Mouse (Mus musculus): Measurements from ENCODE around the gene Rexo1. TPM values are rescaled to one million over a fixed set of nuclear protein-coding genes. Genes with fewer than 3 reads are reported as not detected.

Rexo1 gene
- polyA plus RNA-seq, 1 experiment from 2014 or later: 30.3 TPM

GRCm38 (mm10) chr10:80576351-80577194, 15.2 kb upstream of the Rexo1 start:
- Histone ChIP-seq H3K27me3 (replicated peaks; ENCODE audit: control insufficient read depth, insufficient read depth, low read length) (no peaks in the 10 kb centered on the region), H3K4me2 (ENCODE audit: low read length) (peak overlapping the region; percentile 87), H3K27ac (ENCODE audit: low read length) (peak overlapping the region; percentile 89), H3K9ac (replicated peaks; ENCODE audit: low read depth, low read length) (peak overlapping the region; percentile 65), H3K9me3 (ENCODE audit: control insufficient read depth, low read length) (no peaks in the 10 kb centered on the region), H3K4me3 (replicated peaks; ENCODE audit: low read length) (peak overlapping the region; percentile 70), H3K4me1 (replicated peaks; ENCODE audit: control insufficient read depth, insufficient read depth, low read length) (peaks cover 44% of the 10 kb centered on the region), H3K36me3 (ENCODE audit: control insufficient read depth, insufficient read depth) (no peaks in the 10 kb centered on the region)
- ATAC-seq: peak; percentile 0; the same call in 1 of the 2 replicates
- 0% methylated on average over 82 of the region's 96 CpGs for WGBS

- Histone ChIP-seq H3K9ac (replicated peaks; ENCODE audit: low read depth, low read length) (peak overlapping the region; percentile 65), H3K4me1 (replicated peaks; ENCODE audit: control insufficient read depth, insufficient read depth, low read length) (peaks cover 51% of the 10 kb centered on the region), H3K36me3 (ENCODE audit: control insufficient read depth, insufficient read depth) (no peaks in the 10 kb centered on the region), H3K4me2 (ENCODE audit: low read length) (peak overlapping the region; percentile 87), H3K9me3 (ENCODE audit: control insufficient read depth, low read length) (no peaks in the 10 kb centered on the region), H3K4me3 (replicated peaks; ENCODE audit: low read length) (peak overlapping the region; percentile 70), H3K27me3 (replicated peaks; ENCODE audit: control insufficient read depth, insufficient read depth, low read length) (no peaks in the 10 kb centered on the region), H3K27ac (ENCODE audit: low read length) (no peak overlapping the region)
- 19% methylated on average over 17 of the region's 17 CpGs for WGBS
- ATAC-seq: no peak
Observed at GRCm38 (mm10) chr10:80575925-80576324, 14.6 kb upstream of the Rexo1 start.

DNA sequence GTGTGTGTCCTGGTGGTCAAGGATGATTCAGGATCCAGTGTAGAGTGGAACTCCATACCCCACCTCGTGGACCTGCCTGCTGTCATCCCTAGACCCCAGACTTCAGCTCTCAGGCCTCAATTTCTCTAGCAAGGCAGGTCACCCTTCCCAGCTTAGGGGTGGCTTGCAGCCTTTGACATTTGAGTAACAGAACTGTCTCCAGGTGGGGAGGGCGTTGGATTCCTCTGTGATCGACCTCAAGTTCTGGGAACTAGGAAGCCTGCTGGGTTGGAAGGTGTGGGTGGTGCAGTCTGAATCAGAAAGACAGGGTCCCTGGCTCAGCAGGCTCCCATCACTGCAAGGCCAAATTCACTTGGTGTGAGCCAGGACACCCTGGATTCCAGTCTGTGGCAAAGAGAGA, 13.5 kb upstream of the Rexo1 start:
- WGBS: 87% methylated on average over 3 of the region's 3 CpGs
- ATAC-seq: no peak
- H3K36me3 ChIP-seq (ENCODE audit: control insufficient read depth, insufficient read depth): no peaks in the 10 kb centered on the region
- H3K9me3 ChIP-seq (ENCODE audit: control insufficient read depth, low read length): no peaks in the 10 kb centered on the region
- H3K4me1 ChIP-seq (replicated peaks; ENCODE audit: control insufficient read depth, insufficient read depth, low read length): peaks cover 56% of the 10 kb centered on the region
- no peak overlapping the region for H3K4me2 ChIP-seq (ENCODE audit: low read length)
- no peak overlapping the region for H3K9ac ChIP-seq (replicated peaks; ENCODE audit: low read depth, low read length)
- no peaks in the 10 kb centered on the region for H3K27me3 ChIP-seq (replicated peaks; ENCODE audit: control insufficient read depth, insufficient read depth, low read length)
- H3K4me3 ChIP-seq (replicated peaks; ENCODE audit: low read length): no peak overlapping the region
- H3K27ac ChIP-seq (ENCODE audit: low read length): no peak overlapping the region

DNA sequence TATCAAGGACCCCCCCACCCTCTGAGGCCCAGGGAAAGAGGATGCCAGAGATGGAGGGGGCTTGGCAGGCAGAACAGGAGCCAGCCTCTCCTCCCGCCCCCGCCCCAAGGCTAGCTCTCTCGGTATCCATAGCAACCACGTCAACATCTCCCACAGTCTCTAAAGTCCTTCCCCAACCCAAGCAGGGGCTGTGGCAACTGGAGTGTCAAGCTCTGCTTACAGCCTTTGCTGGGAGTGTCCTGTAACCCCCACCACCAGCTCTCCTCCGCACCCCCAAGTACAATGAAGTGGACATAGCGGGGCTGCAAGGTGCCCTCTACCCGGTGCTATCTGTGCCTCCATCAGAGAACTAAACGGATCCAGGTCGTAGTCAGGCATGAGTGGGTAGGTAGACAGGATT, 12.6 kb upstream of the Rexo1 start:
- Histone ChIP-seq H3K36me3 (ENCODE audit: control insufficient read depth, insufficient read depth) (no peaks in the 10 kb centered on the region), H3K4me3 (replicated peaks; ENCODE audit: low read length) (no peak overlapping the region), H3K27ac (ENCODE audit: low read length) (no peak overlapping the region), H3K9me3 (ENCODE audit: control insufficient read depth, low read length) (no peaks in the 10 kb centered on the region), H3K9ac (replicated peaks; ENCODE audit: low read depth, low read length) (no peak overlapping the region), H3K27me3 (replicated peaks; ENCODE audit: control insufficient read depth, insufficient read depth, low read length) (no peaks in the 10 kb centered on the region), H3K4me2 (ENCODE audit: low read length) (no peak overlapping the region; the same call in 1 of the 2 replicates), H3K4me1 (replicated peaks; ENCODE audit: control insufficient read depth, insufficient read depth, low read length) (peaks cover 56% of the 10 kb centered on the region)
- 61% methylated on average over 9 of the region's 9 CpGs for WGBS
- ATAC-seq: no peak

- peaks cover 46% of the 10 kb centered on the region for H3K4me1 ChIP-seq (replicated peaks; ENCODE audit: control insufficient read depth, insufficient read depth, low read length)
- 80% methylated on average over 2 of the region's 2 CpGs for WGBS
- no peaks in the 10 kb centered on the region for H3K9me3 ChIP-seq (ENCODE audit: control insufficient read depth, low read length)
Observed at GRCm38 (mm10) chr10:80572477-80572876, 11.1 kb upstream of the Rexo1 start.

DNA sequence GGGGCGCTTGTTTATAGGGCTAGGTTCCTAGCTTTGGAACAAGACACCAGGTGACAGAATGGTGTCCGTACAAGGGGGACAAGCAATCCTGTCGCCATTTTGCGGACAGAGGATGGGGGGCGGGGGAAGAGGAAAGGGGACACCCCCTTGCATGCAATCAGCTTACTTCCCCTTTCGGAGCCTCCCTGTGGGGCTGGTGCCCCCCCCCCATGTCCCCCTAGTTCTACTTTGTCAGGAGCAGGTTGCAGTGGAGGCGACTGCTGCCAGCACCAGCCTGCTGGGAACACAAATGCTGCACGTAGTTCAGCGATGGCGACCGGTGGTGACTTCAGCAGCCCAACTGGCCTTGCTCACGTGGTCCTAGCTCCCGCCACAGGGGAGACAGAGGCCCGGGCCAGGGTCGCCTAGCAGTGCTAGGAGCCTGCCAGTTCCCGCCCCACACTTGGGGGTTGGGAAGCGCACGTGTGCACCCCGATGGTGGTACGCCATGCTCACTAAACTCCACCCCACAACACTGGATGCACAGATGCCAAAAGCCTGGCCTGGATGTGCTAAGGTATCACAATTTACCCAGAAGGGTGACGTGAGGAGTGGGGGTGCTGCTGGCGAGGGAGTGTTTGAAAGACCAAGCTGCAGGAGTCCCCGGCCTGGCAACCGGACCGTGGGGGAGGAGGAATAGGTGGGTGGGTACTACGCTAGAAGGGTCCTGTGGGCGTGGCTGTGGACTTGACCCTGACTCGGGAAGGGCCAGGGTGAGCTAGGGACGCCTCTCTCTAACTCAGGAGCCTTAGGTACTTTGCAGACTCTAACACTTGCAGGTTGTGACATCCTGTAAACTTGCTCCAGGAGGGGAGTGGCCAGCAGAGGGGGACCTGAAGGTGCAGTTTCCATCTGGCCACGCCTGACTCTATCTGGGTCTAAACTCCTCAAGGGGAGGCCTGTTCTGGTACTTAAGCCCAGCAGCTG, 9.8 kb upstream of the Rexo1 start:
- Histone ChIP-seq H3K9ac (replicated peaks; ENCODE audit: low read depth, low read length) (peak overlapping the region; percentile 46), H3K27me3 (replicated peaks; ENCODE audit: control insufficient read depth, insufficient read depth, low read length) (no peaks in the 10 kb centered on the region), H3K4me3 (replicated peaks; ENCODE audit: low read length) (peak overlapping the region; percentile 6; the same call in 1 of the 2 replicates), H3K36me3 (ENCODE audit: control insufficient read depth, insufficient read depth) (no peaks in the 10 kb centered on the region), H3K9me3 (ENCODE audit: control insufficient read depth, low read length) (no peaks in the 10 kb centered on the region), H3K4me1 (replicated peaks; ENCODE audit: control insufficient read depth, insufficient read depth, low read length) (peaks cover 58% of the 10 kb centered on the region), H3K4me2 (ENCODE audit: low read length) (peak overlapping the region; percentile 36), H3K27ac (ENCODE audit: low read length) (0 out of 2 replicates have a peak overlapping the region, but pooled peaks have one; percentile 10)
- 17% methylated on average over 30 of the region's 30 CpGs for WGBS
- no peak for ATAC-seq

More at GRCm38 (mm10) chr10:80572477-80572876, 11.1 kb upstream of the Rexo1 start:
- H3K36me3 ChIP-seq (ENCODE audit: control insufficient read depth, insufficient read depth): no peaks in the 10 kb centered on the region
- ATAC-seq: no peak
- H3K4me3 ChIP-seq (replicated peaks; ENCODE audit: low read length): no peak overlapping the region
- H3K27ac ChIP-seq (ENCODE audit: low read length): no peak overlapping the region
- H3K27me3 ChIP-seq (replicated peaks; ENCODE audit: control insufficient read depth, insufficient read depth, low read length): no peaks in the 10 kb centered on the region
- no peak overlapping the region for H3K4me2 ChIP-seq (ENCODE audit: low read length)
- H3K9ac ChIP-seq (replicated peaks; ENCODE audit: low read depth, low read length): no peak overlapping the region

GRCm38 (mm10) chr10:80570419-80570818, 9.1 kb upstream of the Rexo1 start:
- H3K9me3 ChIP-seq (ENCODE audit: control insufficient read depth, low read length): no peaks in the 10 kb centered on the region
- no peak overlapping the region for H3K4me3 ChIP-seq (replicated peaks; ENCODE audit: low read length)
- no peaks in the 10 kb centered on the region for H3K27me3 ChIP-seq (replicated peaks; ENCODE audit: control insufficient read depth, insufficient read depth, low read length)
- ATAC-seq: no peak
- no peak overlapping the region for H3K4me2 ChIP-seq (ENCODE audit: low read length)
- 91% methylated on average over 10 of the region's 10 CpGs for WGBS
- peak overlapping the region; percentile 46; the same call in 1 of the 2 replicates for H3K9ac ChIP-seq (replicated peaks; ENCODE audit: low read depth, low read length)
- H3K36me3 ChIP-seq (ENCODE audit: control insufficient read depth, insufficient read depth): no peaks in the 10 kb centered on the region
- H3K27ac ChIP-seq (ENCODE audit: low read length): 0 out of 2 replicates have a peak overlapping the region, but pooled peaks have one; percentile 10
- H3K4me1 ChIP-seq (replicated peaks; ENCODE audit: control insufficient read depth, insufficient read depth, low read length): peaks cover 55% of the 10 kb centered on the region

DNA sequence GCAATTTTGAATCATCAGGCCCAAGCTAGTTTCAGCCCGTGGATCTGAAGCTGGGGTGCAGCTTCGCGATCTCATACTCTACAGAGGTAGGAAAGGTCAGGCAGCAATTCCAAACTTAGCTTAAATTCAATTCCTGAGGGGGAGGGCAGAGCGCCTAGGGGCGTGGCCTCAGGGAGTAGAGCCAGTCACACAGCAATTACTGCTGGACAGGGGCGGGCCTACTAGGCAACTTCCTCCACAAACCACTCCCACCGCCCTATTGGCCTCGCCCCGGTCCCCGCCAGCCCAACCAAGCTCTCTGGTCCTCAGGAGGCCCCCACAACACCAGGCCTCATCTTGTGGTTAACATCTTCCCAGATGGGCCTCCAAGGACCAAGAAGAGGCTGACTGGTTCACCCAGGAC, 8.3 kb upstream of the Rexo1 start:
- Histone ChIP-seq H3K9me3 (ENCODE audit: control insufficient read depth, low read length) (no peaks in the 10 kb centered on the region), H3K27me3 (replicated peaks; ENCODE audit: control insufficient read depth, insufficient read depth, low read length) (no peaks in the 10 kb centered on the region), H3K4me3 (replicated peaks; ENCODE audit: low read length) (no peak overlapping the region), H3K4me1 (replicated peaks; ENCODE audit: control insufficient read depth, insufficient read depth, low read length) (peaks cover 48% of the 10 kb centered on the region), H3K36me3 (ENCODE audit: control insufficient read depth, insufficient read depth) (no peaks in the 10 kb centered on the region), H3K9ac (replicated peaks; ENCODE audit: low read depth, low read length) (no peak overlapping the region), H3K4me2 (ENCODE audit: low read length) (no peak overlapping the region), H3K27ac (ENCODE audit: low read length) (no peak overlapping the region)
- 44% methylated on average over 10 of the region's 10 CpGs for WGBS
- ATAC-seq: no peak

- no peak overlapping the region for H3K4me3 ChIP-seq (replicated peaks; ENCODE audit: low read length)
- H3K27me3 ChIP-seq (replicated peaks; ENCODE audit: control insufficient read depth, insufficient read depth, low read length): no peaks in the 10 kb centered on the region
- no peak overlapping the region for H3K27ac ChIP-seq (ENCODE audit: low read length)
- H3K9ac ChIP-seq (replicated peaks; ENCODE audit: low read depth, low read length): no peak overlapping the region
- H3K9me3 ChIP-seq (ENCODE audit: control insufficient read depth, low read length): no peaks in the 10 kb centered on the region
- no peak overlapping the region for H3K4me2 ChIP-seq (ENCODE audit: low read length)
- H3K4me1 ChIP-seq (replicated peaks; ENCODE audit: control insufficient read depth, insufficient read depth, low read length): peaks cover 42% of the 10 kb centered on the region
- no peaks in the 10 kb centered on the region for H3K36me3 ChIP-seq (ENCODE audit: control insufficient read depth, insufficient read depth)
- 95% methylated on average over 29 of the region's 29 CpGs for WGBS
- ATAC-seq: no peak
Observed at GRCm38 (mm10) chr10:80568876-80569275, 7.5 kb upstream of the Rexo1 start.

All from forebrain, embryonic 16.5 days (tissue).